Mouse (Mus musculus) frontal cortex, adult (tissue): Measurements from ENCODE around the gene Zbtb20.

Experiments used
- ATAC-seq: cut with Nextera tagmentation; 2 replicates; pipeline ENCODE4 v1.9.2; 2017; ENCODE audit warnings: mild to moderate bottlenecking, moderate library complexity, mixed read lengths; ENCODE audit not compliant: low TSS enrichment

Zbtb20 gene

DNA sequence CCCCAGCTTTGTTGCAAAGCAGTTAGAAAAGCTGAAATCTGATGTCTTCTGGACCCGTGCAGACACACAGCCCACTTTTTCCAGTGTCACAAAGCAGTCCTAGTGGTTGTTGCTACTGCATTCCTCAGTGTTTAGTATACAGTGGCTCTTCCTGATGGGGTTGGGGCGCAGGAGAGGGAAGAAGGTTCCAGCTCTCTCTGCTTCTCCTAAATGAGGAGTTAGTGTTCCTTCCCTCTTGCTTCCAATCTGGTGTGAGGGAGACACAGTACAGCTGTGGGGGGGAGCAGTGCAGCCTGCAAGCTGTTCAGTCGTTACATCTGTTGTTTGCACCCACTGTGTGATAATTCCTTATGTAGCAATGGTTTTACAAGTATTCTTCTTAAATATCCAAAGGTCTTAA, 415.7 kb downstream of the Zbtb20 start:
- ATAC-seq = peak; percentile 57

DNA sequence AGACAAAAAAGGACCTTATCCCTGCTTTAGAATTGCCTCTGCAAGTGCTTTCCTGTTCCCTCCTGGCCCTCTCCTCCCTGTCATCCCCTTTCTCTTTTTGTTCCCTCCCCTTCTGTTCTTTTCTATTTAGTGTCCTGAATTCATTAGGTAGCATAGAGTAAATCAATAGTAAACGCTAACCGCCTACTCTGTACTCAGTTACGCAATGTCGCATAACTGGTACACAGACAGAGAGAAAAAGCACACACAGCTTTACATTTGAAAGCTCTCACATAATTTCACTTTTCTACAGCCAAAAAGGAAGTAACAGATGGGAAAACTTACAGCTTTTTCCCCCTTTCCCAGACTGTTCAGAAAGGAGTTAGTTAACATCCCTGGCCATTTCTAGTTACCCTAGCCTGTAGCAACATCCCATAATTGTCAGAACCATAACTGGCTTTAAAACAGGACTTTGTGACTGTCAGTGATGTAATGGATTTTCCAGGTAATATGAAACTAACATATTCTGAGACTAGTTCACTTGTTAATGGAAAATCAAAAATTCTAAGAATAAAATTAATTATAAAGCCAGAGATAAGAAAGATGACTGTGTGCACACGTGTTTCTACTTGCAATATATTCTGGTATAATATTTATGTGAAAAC, 422.4 kb downstream of the Zbtb20 start:
- peak; percentile 83 for ATAC-seq

DNA sequence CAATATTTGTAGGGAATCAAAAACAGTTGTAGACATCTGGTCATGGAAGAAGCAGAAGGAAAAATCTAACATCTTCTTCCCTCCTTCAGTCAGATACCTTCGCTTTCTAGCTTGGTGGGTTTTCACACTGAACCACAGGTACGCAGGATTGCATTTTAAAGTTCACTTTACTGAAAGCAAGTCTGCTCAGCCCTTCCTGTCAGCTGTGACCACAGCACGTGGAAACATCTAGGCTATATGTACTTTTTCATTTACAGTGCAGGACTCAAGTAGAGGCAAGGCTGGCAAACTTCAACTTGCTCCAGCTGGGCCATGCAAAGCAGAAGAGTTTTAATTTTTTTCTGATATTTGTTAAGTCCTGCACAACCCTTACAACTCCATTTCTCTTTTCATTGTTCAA, 424.7 kb downstream of the Zbtb20 start:
- no peak for ATAC-seq

DNA sequence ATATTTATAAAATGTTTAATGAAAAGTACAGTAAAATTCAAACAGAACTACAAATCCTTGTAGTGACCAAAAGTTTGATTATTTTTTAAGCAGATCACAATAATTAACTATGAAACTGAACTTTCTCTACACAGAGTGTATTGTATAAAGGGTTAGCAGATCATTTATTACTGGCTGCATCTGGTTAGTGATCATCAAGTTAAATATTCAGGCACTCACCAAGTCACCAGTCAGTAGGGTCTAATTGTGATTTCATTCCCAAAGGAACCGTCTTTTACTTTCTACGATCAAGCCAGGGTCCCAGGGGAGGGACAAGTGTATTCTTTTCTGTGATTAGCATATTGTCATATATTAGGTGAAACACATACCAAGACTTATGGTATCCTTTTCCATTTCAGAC, 426.5 kb downstream of the Zbtb20 start:
- ATAC-seq = no peak

DNA sequence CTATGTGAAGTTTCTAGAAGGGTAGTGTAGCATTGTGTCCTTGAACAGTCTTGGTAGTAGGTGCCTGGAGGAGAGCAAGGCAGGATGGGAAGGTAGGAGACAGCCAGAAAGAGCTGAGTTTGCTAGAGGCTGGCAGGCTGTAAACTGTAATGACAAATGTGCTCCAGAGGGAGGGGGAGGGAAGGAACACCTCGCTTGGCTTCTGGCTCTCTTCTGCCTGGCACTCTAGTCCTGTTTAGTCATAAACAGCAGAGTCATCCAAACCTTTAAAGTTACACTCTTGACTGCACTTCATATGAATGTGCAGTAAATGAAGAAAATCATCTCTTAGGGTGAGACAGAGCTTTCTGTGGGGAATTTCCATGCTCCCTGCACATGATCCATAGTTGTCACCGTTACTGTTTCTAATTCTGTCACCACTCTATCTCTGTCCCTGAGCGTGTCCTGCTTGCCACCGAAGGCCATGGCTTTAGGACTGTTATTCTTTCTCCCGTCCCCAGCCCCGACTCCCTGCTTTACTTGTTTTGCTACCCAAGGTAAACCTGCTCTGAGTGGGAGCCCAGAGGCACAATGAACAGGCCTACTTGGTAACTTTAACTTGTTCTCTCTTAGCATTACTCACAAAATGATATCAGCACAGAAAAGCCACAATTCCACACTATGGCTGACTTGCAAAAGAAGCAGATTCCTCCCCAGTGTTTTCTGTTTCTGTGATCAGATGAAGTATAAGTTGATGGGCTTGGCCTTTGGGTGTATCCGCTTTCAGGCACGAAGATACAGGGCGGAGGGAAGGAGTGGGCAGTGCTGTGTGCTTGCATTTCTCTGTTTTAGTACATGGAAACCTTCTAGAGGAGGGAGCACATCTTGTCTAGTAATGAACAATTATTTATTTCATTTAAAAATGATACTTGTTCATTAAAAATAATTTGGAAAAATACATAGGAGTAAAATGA, 427.8 kb downstream of the Zbtb20 start:
- peak; percentile 98 for ATAC-seq

DNA sequence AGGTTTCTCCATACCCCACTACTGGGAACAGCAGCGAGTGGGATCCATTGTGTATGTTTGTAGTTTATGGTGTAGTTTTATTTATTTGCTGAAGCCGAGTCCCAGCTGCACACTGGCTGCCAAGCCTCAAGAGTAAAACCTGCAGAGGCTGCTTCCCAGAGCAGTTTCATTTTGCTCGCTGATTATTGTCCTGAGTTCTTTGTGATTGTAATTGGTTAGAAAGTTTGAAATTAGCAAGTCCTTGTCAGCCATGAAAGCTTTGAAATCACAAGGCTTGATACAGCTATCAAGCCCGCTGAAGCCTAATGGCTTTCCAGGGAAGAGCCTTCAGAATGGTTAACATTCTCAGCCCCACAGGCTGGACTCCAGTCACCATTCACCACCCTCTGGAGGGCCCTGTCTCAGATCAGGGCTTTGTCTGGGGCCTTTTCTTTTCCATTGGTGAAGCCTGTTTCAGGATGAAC, 434.3 kb downstream of the Zbtb20 start:
- ATAC-seq = peak; percentile 41; the same call in 1 of the 2 replicates

DNA sequence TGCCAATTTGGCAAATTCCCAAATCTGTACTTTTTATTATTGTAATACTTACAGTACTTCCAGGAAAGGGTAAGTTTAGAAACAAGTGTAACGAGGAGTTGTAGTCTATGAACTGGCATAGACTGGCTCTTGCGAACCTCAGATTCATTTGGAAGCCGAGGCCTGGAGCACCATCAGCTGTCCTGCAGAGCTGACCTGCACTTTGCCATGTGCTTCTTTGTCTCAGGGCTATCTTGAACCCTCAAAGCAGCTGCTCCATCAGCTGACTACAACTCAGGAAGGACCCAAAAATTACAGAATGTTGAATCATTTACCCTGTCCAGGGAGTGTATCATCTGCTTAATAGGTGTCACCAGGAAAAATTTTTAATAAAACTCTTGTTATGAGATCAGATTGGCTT, 448.3 kb downstream of the Zbtb20 start:
- no peak for ATAC-seq

DNA sequence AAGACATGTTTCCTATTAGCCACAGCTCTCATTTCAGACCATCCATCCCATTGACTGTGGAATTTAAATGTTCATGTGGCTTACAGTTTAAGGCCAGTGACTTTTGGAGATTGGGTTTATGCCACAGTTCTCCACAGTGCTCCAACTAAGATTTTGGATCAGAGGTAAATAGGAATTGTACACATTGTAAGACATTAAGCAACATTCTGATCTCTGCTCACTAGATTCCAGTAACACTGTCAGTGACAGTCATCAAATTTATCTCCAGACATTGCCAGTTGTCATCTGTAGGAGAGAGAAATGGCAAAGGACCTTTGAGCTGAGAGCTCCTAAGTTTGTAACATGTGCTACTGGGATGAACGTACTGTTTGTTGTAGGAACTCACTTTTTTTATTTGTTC, 452.5 kb downstream of the Zbtb20 start:
- ATAC-seq = no peak

DNA sequence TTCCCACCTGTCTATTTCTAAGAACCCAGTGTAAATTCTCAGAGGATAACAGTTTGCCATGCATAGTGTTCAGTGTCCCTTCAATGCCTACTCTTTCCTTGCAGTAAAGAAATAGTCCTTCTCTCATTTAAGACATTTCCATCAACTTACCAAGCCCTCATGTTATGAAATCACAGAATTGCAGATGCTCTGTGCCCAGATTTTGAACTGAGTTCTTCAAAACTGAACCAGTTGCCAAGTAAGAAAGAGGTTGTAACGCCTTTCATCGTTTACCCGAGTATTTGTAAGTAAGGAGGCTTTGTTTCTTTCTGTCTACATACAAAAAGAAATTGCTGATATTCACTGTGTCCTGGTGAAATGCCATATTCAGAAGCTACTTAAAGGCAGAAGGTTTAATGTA, 454.5 kb downstream of the Zbtb20 start:
- ATAC-seq = no peak

DNA sequence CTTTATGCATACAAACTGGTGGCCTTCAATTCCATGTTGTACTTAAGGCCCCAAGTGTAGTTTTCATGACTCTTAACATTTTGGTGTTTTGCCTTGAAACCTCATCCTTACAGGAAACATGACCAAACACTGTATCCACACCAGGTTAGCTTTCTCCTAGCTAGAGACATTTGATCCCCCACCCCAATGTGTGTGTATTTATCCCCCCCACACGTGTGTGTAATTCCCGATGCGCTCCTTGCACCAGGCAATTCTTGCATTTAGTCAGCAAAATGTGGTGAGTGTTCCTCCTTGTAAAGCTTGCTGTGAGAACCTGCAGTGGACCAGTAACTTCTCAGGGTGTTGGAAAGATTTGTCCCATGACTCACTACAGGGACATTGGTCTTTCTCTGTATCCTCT, 455.8 kb downstream of the Zbtb20 start:
- no peak for ATAC-seq

DNA sequence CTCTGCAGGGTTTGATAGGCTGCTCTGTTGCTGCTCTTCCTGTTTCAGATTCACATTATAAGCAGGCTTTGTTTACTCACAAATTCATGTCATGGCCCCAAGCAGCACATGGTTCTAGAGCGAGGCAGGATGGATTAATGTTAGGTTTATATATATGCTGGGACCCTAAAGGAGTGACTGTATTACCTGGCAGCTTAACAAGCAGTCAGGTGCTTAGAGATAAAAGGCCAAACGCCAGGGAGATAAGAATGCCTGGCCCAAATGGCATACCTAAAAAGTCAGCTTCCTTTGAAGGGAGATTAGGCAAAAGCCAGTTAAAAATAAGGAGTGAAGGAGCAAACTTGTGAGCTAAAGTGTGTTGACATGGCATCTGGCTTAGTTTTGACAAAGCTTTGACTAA, 457.1 kb downstream of the Zbtb20 start:
- no peak for ATAC-seq

DNA sequence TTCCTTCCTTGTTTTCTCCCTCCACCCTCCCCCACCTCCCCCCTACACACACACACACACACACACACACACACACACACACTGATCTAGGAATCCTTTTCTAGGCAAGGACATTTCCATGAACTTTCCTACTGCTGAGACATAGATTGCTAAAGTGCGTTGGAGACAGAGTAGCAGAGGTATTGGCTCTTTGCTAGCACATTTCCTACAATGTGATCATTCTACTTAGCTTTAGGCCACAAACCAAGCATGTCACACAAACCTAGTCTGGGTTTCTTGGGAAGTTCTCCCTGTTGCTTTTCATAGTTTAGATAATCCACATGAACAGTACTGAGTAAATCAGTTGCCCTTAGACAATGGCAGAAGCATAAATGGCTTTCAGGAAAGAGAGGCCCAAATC, 457.6 kb downstream of the Zbtb20 start:
- ATAC-seq = no peak

DNA sequence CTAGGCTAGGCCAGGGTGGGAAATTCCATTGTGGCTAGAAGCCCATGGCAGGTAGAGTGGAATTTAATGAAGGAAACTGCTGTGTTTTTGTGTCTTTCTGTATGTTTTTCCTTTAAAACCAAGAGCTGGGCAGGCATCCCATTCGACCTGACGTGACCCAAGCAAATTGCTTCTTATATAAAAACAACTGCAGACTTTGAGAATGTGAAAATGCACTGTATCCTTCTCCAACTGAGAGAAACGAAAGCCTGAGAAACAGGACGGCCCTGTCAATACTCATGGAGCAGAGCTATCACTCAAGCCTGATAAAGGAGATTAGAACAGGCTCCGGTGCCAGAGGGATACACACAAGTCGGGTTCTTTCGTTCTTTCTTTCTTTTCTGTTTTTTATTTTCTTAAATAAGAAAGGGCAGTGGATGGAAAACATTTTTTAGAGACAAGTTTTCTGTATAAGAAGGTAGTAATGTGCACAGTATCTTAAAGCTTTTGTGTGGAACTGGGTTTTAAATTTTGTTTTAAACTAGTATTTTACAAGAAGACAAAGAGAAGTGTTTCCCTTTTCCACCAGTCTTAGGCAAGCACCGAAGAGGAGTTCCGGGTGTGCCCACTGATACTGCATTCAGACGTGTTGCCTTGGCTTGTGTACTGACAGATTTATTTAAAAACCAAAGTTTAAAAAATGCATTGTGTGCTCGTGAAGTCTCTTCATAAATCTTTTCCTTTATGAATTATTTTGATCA, 458.9 kb downstream of the Zbtb20 start:
- peak; percentile 73 for ATAC-seq

DNA sequence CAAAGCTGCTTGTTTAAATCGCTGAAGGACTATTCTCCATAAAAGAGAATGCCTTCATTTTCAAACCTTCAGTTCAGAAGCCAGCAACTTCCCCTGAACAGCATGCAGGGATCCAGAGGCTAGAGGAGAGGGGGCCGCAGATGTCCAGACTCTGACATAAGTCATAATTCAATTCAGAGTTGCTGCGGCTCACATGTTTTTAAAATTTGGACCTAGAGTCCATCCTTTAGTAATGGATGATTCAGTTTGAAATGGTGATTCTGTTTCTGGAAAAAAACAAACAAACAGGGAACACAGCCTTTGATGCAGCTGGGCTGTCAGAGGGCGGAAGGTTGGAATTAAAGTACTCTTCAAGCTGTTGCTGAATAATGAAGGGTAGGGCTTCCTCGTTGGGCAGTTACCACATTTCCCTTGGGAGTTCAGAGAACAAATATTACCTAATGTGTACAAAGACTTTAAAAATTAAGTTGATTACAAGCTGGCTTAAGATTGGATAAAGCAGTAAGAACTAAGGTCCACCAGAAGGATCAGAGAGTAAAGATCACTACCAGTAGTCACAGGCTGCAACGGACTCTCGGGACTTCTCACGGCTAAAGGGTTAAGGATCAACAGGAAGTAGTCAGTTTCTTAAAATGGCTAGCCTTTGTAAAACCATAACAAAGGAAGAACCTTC, 459.6 kb downstream of the Zbtb20 start:
- ATAC-seq = no peak

DNA sequence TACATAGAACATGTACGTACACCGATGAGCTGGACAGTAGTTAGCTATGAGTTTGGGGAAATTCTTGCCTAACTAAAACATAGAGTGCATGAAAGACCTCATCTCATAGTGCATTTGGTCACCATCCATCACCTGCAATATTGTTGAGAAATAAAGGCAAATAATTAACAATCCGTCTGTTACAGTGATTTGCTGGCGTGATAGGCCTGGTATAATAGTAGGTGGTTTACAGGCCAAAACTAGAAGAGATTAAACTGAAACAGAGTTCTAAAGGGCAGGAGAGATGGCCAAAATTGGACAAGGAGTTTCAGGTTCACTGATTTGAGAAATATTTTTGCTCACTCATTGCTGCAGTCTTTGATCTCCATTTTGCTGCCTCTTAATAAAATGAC, 460.1 kb downstream of the Zbtb20 start:
- ATAC-seq = no peak

DNA sequence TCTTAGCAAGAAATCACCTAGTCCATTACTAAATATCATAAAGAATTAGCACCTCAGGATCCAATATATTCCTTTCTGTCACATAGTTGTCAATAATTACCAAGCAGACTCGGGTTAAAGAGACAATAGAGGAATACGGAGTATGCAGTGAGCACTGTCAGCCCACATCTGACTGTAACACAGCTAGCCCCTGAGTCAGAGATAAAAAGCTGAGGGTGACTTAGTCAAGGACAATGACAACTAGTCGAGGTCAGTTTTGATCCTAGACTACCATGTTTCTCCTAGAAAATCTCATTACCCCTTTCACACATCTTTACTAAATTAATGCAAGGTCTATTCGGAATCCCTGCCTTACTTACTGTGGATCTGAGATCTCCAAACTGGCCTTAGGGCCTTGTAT, 465.0 kb downstream of the Zbtb20 start:
- no peak for ATAC-seq

DNA sequence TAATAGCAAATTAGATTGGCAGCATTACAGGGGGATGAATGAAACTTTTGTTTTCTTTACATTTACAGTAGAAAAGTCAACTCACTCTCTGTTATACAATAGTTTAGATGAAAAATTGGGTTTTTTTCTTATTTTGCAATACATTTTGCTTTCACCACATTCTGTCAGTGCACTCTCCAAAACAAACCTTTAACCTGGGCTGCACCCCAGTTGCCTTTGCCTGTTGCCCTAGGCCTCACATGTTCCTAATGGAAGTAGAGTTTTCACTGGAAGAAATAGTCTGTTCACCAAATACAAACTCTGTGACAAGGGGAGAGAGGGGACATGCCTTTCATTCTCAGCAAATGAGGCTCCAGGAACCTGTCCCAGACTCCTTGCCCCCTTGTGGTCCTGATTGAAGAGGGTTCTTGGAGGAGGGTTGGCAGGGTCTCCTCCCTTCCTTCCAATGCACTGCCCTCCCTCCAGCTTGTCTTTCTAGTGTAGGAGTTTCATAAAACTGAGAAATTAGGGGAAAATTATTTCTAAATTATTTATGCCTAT, 466.3 kb downstream of the Zbtb20 start:
- no peak for ATAC-seq

DNA sequence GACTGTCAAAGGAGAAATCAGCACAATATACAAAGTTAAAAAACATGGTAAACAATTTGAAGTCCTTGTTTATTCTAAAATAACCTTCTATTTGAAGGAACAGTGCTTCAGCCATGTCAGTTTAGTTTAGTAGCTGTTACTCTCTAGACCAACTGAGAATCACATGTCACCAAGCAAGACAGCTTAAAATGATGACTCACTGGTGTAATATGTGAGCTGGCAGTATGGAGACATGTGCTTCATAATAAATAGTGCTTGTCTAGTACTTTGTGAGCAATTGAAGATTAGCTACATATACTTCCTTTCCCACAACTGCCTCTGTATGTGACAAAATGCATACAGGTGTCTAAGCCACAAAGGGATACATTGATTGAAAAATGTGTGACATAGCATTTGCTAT, 470.4 kb downstream of the Zbtb20 start:
- ATAC-seq = no peak

DNA sequence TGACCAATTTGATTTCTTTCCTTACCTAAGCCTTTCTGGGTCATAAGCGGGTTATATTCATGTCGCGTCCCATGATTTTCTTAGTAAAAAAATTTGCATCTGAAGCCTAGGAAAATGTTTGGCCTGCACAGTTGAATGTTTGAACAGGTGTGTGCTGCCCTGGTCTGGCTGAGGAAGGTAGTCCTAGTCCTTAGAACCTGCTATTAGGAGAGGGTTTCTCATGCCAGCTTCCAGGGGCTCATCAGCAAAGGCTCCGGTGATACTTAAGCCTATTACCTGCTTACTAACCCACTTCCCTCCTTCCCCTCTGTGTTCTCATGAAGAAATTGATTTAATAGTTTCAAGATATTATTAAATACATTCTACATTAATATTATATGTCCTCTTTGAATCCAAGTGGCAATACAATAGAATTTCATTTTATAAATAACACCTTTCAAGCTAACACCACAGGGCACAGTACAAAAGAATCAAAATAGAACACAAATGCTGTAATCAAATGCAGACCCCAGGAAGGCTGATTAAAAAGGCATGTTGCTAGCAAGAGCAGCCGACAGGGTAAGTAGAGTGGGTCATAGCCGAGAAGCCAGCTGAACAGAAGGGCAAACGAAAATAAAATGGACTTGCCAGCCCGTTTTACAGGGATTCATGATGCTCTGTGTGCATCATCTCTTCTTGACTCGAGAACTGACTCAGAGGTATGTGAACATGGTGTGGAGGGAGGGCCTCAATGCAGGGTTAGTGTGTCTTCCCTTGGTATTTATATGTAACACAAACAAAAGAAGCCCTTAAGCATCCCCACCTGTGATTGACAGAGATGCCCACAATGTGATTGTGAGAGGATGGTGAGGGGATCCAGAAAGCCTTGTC, 480.3 kb downstream of the Zbtb20 start:
- ATAC-seq = no peak

DNA sequence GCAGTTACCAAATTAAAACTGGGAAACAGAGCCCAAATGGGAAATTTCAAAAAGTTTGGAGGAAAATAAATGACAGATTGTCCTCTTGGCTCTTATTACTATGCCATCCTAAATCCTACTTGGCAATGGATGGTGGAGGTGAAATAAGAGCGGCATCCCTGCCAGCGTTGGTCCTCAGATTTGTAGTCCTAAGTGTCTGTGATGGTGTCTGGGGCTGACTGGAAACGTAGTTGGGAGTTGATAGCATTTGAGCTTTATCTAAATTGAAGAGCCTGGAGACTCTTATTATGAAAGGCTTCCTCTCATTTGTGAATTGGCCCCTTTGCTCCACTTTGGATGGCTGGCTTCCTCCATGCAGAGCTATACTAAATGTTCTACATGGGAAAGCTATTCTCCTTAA, 483.9 kb downstream of the Zbtb20 start:
- ATAC-seq = no peak

DNA sequence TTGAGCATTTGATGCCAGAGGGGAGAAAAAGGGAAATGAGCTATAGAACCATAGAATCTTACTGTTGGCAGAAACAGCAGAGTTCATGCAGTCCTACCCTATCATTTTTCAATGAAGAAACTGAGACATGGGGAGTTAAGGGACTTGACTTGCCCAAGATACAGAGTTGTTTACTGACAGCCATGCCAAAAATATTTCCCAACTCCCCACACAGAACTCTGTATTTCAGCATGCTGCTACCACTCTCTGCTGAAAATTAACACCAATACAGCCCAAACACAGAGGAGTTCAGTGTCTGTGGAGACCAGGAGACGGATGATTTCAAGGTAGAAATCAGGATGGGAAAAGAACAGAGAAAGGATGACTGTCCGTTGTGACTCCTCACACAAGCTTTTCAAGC, 484.4 kb downstream of the Zbtb20 start:
- no peak for ATAC-seq
